Mouse (Mus musculus): ENCODE data around the gene Grip1. TPM values are rescaled to one million over a fixed set of nuclear protein-coding genes. Genes with fewer than 3 reads are reported as not detected.

The Grip1 gene
- total and polyA plus RNA-seq, 2 experiments from 2014 or later, result 0.38 to 0.67 TPM

GRCm38 (mm10) chr10:119833334-119833733, 379.7 kb downstream of the Grip1 start:
- Histone ChIP-seq H3K9me3 (replicated peaks; ENCODE audit: control insufficient read depth, low read length) (no peaks in the 10 kb centered on the region), H3K4me2 (ENCODE audit: low read depth, low read length) (no peak overlapping the region), H3K27ac (ENCODE audit: low read depth) (no peak overlapping the region), H3K4me3 (ENCODE audit: low read depth, low read length) (no peak overlapping the region), H3K27me3 (ENCODE audit: control insufficient read depth, insufficient read depth, low read length) (no peaks in the 10 kb centered on the region), H3K9ac (replicated peaks; ENCODE audit: low read depth, low read length) (no peak overlapping the region), H3K4me1 (ENCODE audit: control insufficient read depth, insufficient read depth) (peaks cover 5% of the 10 kb centered on the region; the same call in 1 of the 2 replicates), H3K36me3 (replicated peaks; ENCODE audit: control insufficient read depth, insufficient read depth, low read length) (no peaks in the 10 kb centered on the region)
- TF ChIP-seq EP300 (IDR thresholded peaks at IDR 0.05; ENCODE audit: low read depth) (no peak), CTCF (IDR thresholded peaks at IDR 0.05; ENCODE audit: low read depth) (no peak)
- no peak for DNase-seq (ENCODE audit: low spot score)
- 86% methylated on average over 5 of the region's 5 CpGs for WGBS
- ATAC-seq (ENCODE audit: insufficient read depth, low read depth), result no peak

GRCm38 (mm10) chr10:119834122-119834521, 380.5 kb downstream of the Grip1 start:
- Histone ChIP-seq H3K36me3 (replicated peaks; ENCODE audit: control insufficient read depth, insufficient read depth, low read length) (no peaks in the 10 kb centered on the region), H3K4me1 (ENCODE audit: control insufficient read depth, insufficient read depth) (peaks cover 5% of the 10 kb centered on the region; the same call in 1 of the 2 replicates), H3K4me3 (ENCODE audit: low read depth, low read length) (no peak overlapping the region), H3K9ac (replicated peaks; ENCODE audit: low read depth, low read length) (no peak overlapping the region), H3K27ac (ENCODE audit: low read depth) (no peak overlapping the region), H3K4me2 (ENCODE audit: low read depth, low read length) (no peak overlapping the region), H3K27me3 (ENCODE audit: control insufficient read depth, insufficient read depth, low read length) (no peaks in the 10 kb centered on the region), H3K9me3 (replicated peaks; ENCODE audit: control insufficient read depth, low read length) (no peaks in the 10 kb centered on the region)
- ATAC-seq (ENCODE audit: insufficient read depth, low read depth), result no peak
- 71% methylated on average over 4 of the region's 4 CpGs for WGBS
- DNase-seq (ENCODE audit: low spot score), result no peak
- no peak for TF ChIP-seq EP300 (IDR thresholded peaks at IDR 0.05; ENCODE audit: low read depth)
- no peak for TF ChIP-seq CTCF (IDR thresholded peaks at IDR 0.05; ENCODE audit: low read depth)

GRCm38 (mm10) chr10:119839645-119840044, 386.0 kb downstream of the Grip1 start:
- no peaks in the 10 kb centered on the region for H3K9me3 ChIP-seq (replicated peaks; ENCODE audit: control insufficient read depth, low read length)
- 78% methylated on average over 11 of the region's 11 CpGs for WGBS
- no peaks in the 10 kb centered on the region for H3K4me1 ChIP-seq (ENCODE audit: control insufficient read depth, insufficient read depth)
- H3K9ac ChIP-seq (replicated peaks; ENCODE audit: low read depth, low read length), result no peak overlapping the region
- ATAC-seq (ENCODE audit: insufficient read depth, low read depth) (no peak), DNase-seq (ENCODE audit: low spot score) (no peak)
- H3K36me3 ChIP-seq (replicated peaks; ENCODE audit: control insufficient read depth, insufficient read depth, low read length), result no peaks in the 10 kb centered on the region
- no peaks in the 10 kb centered on the region for H3K27me3 ChIP-seq (ENCODE audit: control insufficient read depth, insufficient read depth, low read length)
- no peak overlapping the region for H3K4me3 ChIP-seq (ENCODE audit: low read depth, low read length)
- H3K27ac ChIP-seq (ENCODE audit: low read depth), result no peak overlapping the region
- H3K4me2 ChIP-seq (ENCODE audit: low read depth, low read length), result no peak overlapping the region
- no peak for TF ChIP-seq EP300 (IDR thresholded peaks at IDR 0.05; ENCODE audit: low read depth)
- TF ChIP-seq CTCF (IDR thresholded peaks at IDR 0.05; ENCODE audit: low read depth), result no peak

- DNase-seq (ENCODE audit: low spot score) (no peak), ATAC-seq (ENCODE audit: insufficient read depth, low read depth) (no peak)
- no peaks in the 10 kb centered on the region for H3K9me3 ChIP-seq (replicated peaks; ENCODE audit: control insufficient read depth, low read length)
- H3K27me3 ChIP-seq (ENCODE audit: control insufficient read depth, insufficient read depth, low read length), result no peaks in the 10 kb centered on the region
- WGBS, result 92% methylated on average over 4 of the region's 4 CpGs
- H3K9ac ChIP-seq (replicated peaks; ENCODE audit: low read depth, low read length), result no peak overlapping the region
- no peak overlapping the region for H3K4me3 ChIP-seq (ENCODE audit: low read depth, low read length)
- no peak for TF ChIP-seq EP300 (IDR thresholded peaks at IDR 0.05; ENCODE audit: low read depth)
- no peak for TF ChIP-seq CTCF (IDR thresholded peaks at IDR 0.05; ENCODE audit: low read depth)
- no peaks in the 10 kb centered on the region for H3K36me3 ChIP-seq (replicated peaks; ENCODE audit: control insufficient read depth, insufficient read depth, low read length)
- H3K4me1 ChIP-seq (ENCODE audit: control insufficient read depth, insufficient read depth), result peaks cover 10% of the 10 kb centered on the region; the same call in 1 of the 2 replicates
- H3K4me2 ChIP-seq (ENCODE audit: low read depth, low read length), result no peak overlapping the region
- H3K27ac ChIP-seq (ENCODE audit: low read depth), result no peak overlapping the region
Measured at GRCm38 (mm10) chr10:119842004-119842403, 388.4 kb downstream of the Grip1 start.

DNA sequence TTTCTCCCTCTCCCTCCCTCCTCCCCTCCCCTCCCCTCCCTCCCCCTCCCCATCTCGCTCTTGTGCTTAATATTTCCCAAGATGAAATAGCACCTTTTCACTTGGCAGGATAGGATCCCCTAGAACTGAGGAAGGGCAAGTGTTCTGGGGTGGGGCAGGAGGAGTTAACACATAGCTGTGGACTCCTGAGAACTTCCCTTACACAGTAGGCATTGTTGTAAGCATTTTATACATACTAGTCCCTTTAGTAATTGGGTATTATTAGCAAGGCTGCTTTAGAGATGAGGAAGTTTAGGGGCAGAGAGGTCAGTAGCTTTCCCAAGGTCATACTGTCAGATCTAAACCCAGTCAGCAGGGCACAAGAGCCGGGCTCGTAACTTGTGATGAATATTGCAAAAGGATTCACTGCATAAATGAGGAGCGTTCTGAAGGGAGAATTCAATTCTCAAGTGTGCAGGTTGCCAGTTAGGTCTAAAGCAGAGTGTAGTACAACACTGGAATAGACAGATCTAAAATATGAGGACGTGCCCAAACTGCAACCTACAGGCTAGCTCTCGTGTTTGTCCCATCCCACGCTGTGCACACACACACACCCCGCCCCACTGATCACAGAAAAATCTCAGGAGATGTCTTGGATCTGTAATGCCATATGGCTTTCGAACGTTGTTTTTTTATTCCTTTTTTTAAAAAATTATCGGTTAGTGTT, 392.2 kb downstream of the Grip1 start:
- Histone ChIP-seq H3K27ac (ENCODE audit: low read depth) (no peak overlapping the region), H3K27me3 (ENCODE audit: control insufficient read depth, insufficient read depth, low read length) (no peaks in the 10 kb centered on the region), H3K9ac (replicated peaks; ENCODE audit: low read depth, low read length) (no peak overlapping the region), H3K4me1 (ENCODE audit: control insufficient read depth, insufficient read depth) (peaks cover 10% of the 10 kb centered on the region; the same call in 1 of the 2 replicates), H3K9me3 (replicated peaks; ENCODE audit: control insufficient read depth, low read length) (no peaks in the 10 kb centered on the region), H3K4me3 (ENCODE audit: low read depth, low read length) (no peak overlapping the region), H3K36me3 (replicated peaks; ENCODE audit: control insufficient read depth, insufficient read depth, low read length) (no peaks in the 10 kb centered on the region), H3K4me2 (ENCODE audit: low read depth, low read length) (no peak overlapping the region)
- ATAC-seq (ENCODE audit: insufficient read depth, low read depth) (peak; percentile 60; the same call in 1 of the 2 replicates), DNase-seq (ENCODE audit: low spot score) (peak; percentile 15)
- no peak for TF ChIP-seq EP300 (IDR thresholded peaks at IDR 0.05; ENCODE audit: low read depth)
- no peak for TF ChIP-seq CTCF (IDR thresholded peaks at IDR 0.05; ENCODE audit: low read depth)
- 72% methylated on average over 11 of the region's 11 CpGs for WGBS

DNA sequence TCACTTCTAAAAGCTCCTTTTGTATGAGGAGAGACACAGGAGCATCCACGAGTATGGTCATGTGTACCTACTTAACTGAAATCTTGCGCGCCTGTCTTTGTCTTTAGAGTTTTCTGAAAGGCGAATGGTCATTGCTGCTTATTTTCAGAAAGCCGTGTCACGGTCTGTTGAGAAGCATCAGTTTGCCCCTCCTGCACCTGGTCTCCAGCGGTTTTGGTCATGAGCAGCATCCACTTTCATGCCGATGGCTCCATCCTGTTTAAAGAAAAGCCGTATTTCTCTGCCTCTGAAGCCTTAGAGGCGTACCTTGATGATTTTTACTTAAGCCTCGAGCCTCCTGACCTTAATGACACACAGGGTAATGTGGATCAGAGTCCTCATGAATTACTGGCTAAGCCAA, 398.0 kb downstream of the Grip1 start:
- DNase-seq (ENCODE audit: low spot score) (no peak), ATAC-seq (ENCODE audit: insufficient read depth, low read depth) (no peak)
- Histone ChIP-seq H3K27me3 (ENCODE audit: control insufficient read depth, insufficient read depth, low read length) (no peaks in the 10 kb centered on the region), H3K4me2 (ENCODE audit: low read depth, low read length) (no peak overlapping the region), H3K4me1 (ENCODE audit: control insufficient read depth, insufficient read depth) (no peaks in the 10 kb centered on the region), H3K27ac (ENCODE audit: low read depth) (no peak overlapping the region), H3K9me3 (replicated peaks; ENCODE audit: control insufficient read depth, low read length) (no peaks in the 10 kb centered on the region), H3K36me3 (replicated peaks; ENCODE audit: control insufficient read depth, insufficient read depth, low read length) (no peaks in the 10 kb centered on the region), H3K9ac (replicated peaks; ENCODE audit: low read depth, low read length) (no peak overlapping the region), H3K4me3 (ENCODE audit: low read depth, low read length) (no peak overlapping the region)
- 89% methylated on average over 11 of the region's 11 CpGs for WGBS
- no peak for TF ChIP-seq CTCF (IDR thresholded peaks at IDR 0.05; ENCODE audit: low read depth)
- TF ChIP-seq EP300 (IDR thresholded peaks at IDR 0.05; ENCODE audit: low read depth), result no peak

Measured in heart, postnatal 0 days (tissue).